Mouse (Mus musculus) gastrocnemius, postnatal 10 days (tissue): ENCODE measurements at regions not wholly inside any gene's neighbourhood (a gene's known extent, or its start where the extent isn't known, plus 50 kb on each side); places are given as distances from the start of the nearest gene placed in this dataset.
"Not testable (repeated sequence)": the region's sequence is repeated elsewhere in the genome, so short reads cannot be mapped to it uniquely, and the experiment has no call there.

Experiments used
- DNase-seq: peaks from one replicate; pipeline ENCODE4 v3.0.0; 2021; ENCODE audit warnings: mixed read lengths

GRCm38 (mm10) chr17:43139916-43140315, 123.6 kb downstream of the Tnfrsf21 start:
- DNase-seq, result no peak

GRCm38 (mm10) chr17:43141740-43142139, 125.4 kb downstream of the Tnfrsf21 start:
- DNase-seq, result no peak

- DNase-seq, result no peak
Measured at GRCm38 (mm10) chr17:43145749-43146148, 124.4 kb upstream of the Adgrf1 start.

- no peak for DNase-seq
Measured at GRCm38 (mm10) chr17:43147935-43148334, 122.2 kb upstream of the Adgrf1 start.

- no peak for DNase-seq
Measured at GRCm38 (mm10) chr17:43152620-43153019, 117.5 kb upstream of the Adgrf1 start.

GRCm38 (mm10) chr17:43155271-43155670, 114.9 kb upstream of the Adgrf1 start:
- not testable (repeated sequence) for DNase-seq

- no peak for DNase-seq
Measured at GRCm38 (mm10) chr17:43156116-43156515, 114.0 kb upstream of the Adgrf1 start.

GRCm38 (mm10) chr17:43157781-43158501, 112.2 kb upstream of the Adgrf1 start:
- DNase-seq, result peak; percentile 4

GRCm38 (mm10) chr17:43158741-43159140, 111.4 kb upstream of the Adgrf1 start:
- DNase-seq, result no peak

GRCm38 (mm10) chr17:43161306-43161705, 108.8 kb upstream of the Adgrf1 start:
- not testable (repeated sequence) for DNase-seq

GRCm38 (mm10) chr17:43163126-43163525, 107.0 kb upstream of the Adgrf1 start:
- DNase-seq, result no peak

GRCm38 (mm10) chr17:43166091-43166490, 104.0 kb upstream of the Adgrf1 start:
- DNase-seq, result no peak

- no peak for DNase-seq
Measured at GRCm38 (mm10) chr17:43169435-43169834, 100.7 kb upstream of the Adgrf1 start.

GRCm38 (mm10) chr17:43172657-43173165, 97.4 kb upstream of the Adgrf1 start:
- no peak for DNase-seq

- no peak for DNase-seq
Measured at GRCm38 (mm10) chr17:43174860-43175259, 95.3 kb upstream of the Adgrf1 start.

GRCm38 (mm10) chr17:43177244-43177643, 92.9 kb upstream of the Adgrf1 start:
- no peak for DNase-seq

- DNase-seq, result no peak
Measured at GRCm38 (mm10) chr17:43190016-43190415, 80.1 kb upstream of the Adgrf1 start.

- no peak for DNase-seq
Measured at GRCm38 (mm10) chr17:43190853-43191485, 79.2 kb upstream of the Adgrf1 start.

- no peak for DNase-seq
Measured at GRCm38 (mm10) chr17:43197232-43197631, 72.9 kb upstream of the Adgrf1 start.

GRCm38 (mm10) chr17:43200832-43201231, 69.3 kb upstream of the Adgrf1 start:
- DNase-seq, result no peak

GRCm38 (mm10) chr17:43206701-43207470, 63.2 kb upstream of the Adgrf1 start:
- DNase-seq, result no peak

- no peak for DNase-seq
Measured at GRCm38 (mm10) chr17:43209727-43210126, 60.4 kb upstream of the Adgrf1 start.

- no peak for DNase-seq
Measured at GRCm38 (mm10) chr17:43214038-43214437, 56.1 kb upstream of the Adgrf1 start.
